Mouse (Mus musculus) 3T3-L1 (cell line): ENCODE data around the gene Tmem132e.

ENCODE experiments used
- DNase-seq: peaks from one replicate; pipeline ENCODE4 v3.0.0-alpha.2; 2015; ENCODE audit warnings: low read depth, low spot score

The Tmem132e gene

GRCm38 (mm10) chr11:82388371-82389313 lies at the start of gene Tmem132e:
TSS of gene Tmem132e (plus strand) at chr11:82388900.
- no peak for DNase-seq

- no peak for DNase-seq
Observed at GRCm38 (mm10) chr11:82339921-82340401, 48.7 kb upstream of the Tmem132e start.

GRCm38 (mm10) chr11:82340416-82340815 lies 48.3 kb upstream of the Tmem132e start:
- no peak for DNase-seq

GRCm38 (mm10) chr11:82340900-82341299 lies 47.8 kb upstream of the Tmem132e start:
- no peak for DNase-seq

- DNase-seq: no peak
Observed at GRCm38 (mm10) chr11:82351039-82351438, 37.7 kb upstream of the Tmem132e start.

GRCm38 (mm10) chr11:82370151-82370550 lies 18.5 kb upstream of the Tmem132e start:
- DNase-seq: no peak

GRCm38 (mm10) chr11:82371577-82371976 lies 17.1 kb upstream of the Tmem132e start:
- DNase-seq: peak; percentile 47

GRCm38 (mm10) chr11:82380606-82381202 lies 8.0 kb upstream of the Tmem132e start:
- no peak for DNase-seq

- DNase-seq: no peak
Observed at GRCm38 (mm10) chr11:82386970-82387540, 1.6 kb upstream of the Tmem132e start.

GRCm38 (mm10) chr11:82387711-82388341 lies 874 bp upstream of the Tmem132e start:
- DNase-seq: no peak

- no peak for DNase-seq
Observed at GRCm38 (mm10) chr11:82389396-82390291, 944 bp downstream of the Tmem132e start.

GRCm38 (mm10) chr11:82392341-82392740 lies 3.6 kb downstream of the Tmem132e start:
- DNase-seq: no peak

GRCm38 (mm10) chr11:82399621-82400020 lies 10.9 kb downstream of the Tmem132e start:
- DNase-seq: peak; percentile 11

- no peak for DNase-seq
Observed at GRCm38 (mm10) chr11:82405641-82406040, 16.9 kb downstream of the Tmem132e start.

GRCm38 (mm10) chr11:82406358-82407221 lies 17.9 kb downstream of the Tmem132e start:
- DNase-seq: no peak

- DNase-seq: no peak
Observed at GRCm38 (mm10) chr11:82412496-82412895, 23.8 kb downstream of the Tmem132e start.

GRCm38 (mm10) chr11:82418337-82419041 lies 29.8 kb downstream of the Tmem132e start:
- no peak for DNase-seq

GRCm38 (mm10) chr11:82421909-82422308 lies 33.2 kb downstream of the Tmem132e start:
- DNase-seq: no peak

GRCm38 (mm10) chr11:82423521-82423920 lies 34.8 kb downstream of the Tmem132e start:
- no peak for DNase-seq
